ENCODE assay signal across 8 mouse cellular contexts in the genomic region with DNA sequence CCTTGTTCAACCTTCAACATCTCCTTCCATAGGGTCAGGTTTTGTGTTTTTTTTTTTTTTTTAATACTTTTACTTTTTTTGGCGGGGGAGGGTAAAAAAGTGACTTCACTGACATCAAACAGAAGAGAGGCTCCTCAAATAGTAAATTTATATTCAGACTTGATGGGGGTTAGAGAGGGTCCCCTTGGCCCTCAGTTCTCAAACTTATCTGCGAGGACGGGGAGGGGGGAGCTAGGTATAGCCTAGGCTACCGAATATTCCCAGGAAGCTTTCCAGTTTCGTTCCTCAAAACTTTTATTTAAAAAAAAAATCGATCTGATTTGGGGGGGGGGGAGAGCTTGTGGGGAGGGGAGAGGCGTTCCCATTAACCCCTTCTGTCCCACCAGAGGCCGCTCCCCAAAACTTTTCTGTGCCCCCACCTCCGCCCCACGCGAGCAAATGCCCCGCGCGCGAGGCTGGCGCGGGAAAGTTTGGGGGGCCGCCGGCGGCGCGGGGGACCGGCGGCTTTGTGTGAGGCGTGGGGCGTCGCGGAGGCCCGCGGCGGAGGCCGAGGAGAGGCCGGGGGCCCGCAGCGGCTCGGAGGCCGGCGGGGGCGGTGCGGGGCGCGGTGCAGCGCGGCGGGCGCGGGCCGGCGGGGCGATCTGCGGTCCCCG. TPM values are rescaled to one million over a fixed set of nuclear protein-coding genes. Genes with fewer than 3 reads are reported as not detected.
DNase-seq lines count a peak whose midpoint lies in the region; ATAC-seq lines count a peak whose summit lies in the region.

No protein-coding gene starts in this region.

- H3K9ac ChIP-seq in heart, embryonic 14.5 days (ENCODE audit: low read length): peak overlapping the region; percentile 98
- peak overlapping the region; percentile 97 for H3K9ac ChIP-seq in forebrain, embryonic 12.5 days
- peak overlapping the region; percentile 99 for H3K9ac ChIP-seq in limb, embryonic 13.5 days

- WGBS in heart, embryonic 14.5 days: 5% methylated on average over 34 of the region's 52 CpGs
- 2% methylated on average over 38 of the region's 52 CpGs for WGBS in forebrain, embryonic 12.5 days
- under 1% methylated on average over 37 of the region's 52 CpGs for WGBS in limb, embryonic 13.5 days

- H3K36me3 ChIP-seq in heart, embryonic 14.5 days (ENCODE audit: control insufficient read depth, insufficient read depth, low read length): no peaks in the 10 kb centered on the region
- H3K36me3 ChIP-seq in forebrain, embryonic 12.5 days (replicated peaks): no peaks in the 10 kb centered on the region
- H3K36me3 ChIP-seq in limb, embryonic 13.5 days: no peaks in the 10 kb centered on the region

- H3K9me3 ChIP-seq in heart, embryonic 14.5 days (ENCODE audit: control insufficient read depth, low read length): no peaks in the 10 kb centered on the region
- no peaks in the 10 kb centered on the region for H3K9me3 ChIP-seq in forebrain, embryonic 12.5 days
- no peaks in the 10 kb centered on the region for H3K9me3 ChIP-seq in limb, embryonic 13.5 days

- peak overlapping the region in 1 of 2 experiments; percentile 74; a peak in 2 of 4 replicates for H3K27ac ChIP-seq in heart, embryonic 14.5 days (replicated peaks in 1 of 2; ENCODE audit: control insufficient read depth in 1 of 2, insufficient read depth in 1 of 2, low read depth in 2 of 2, low read length in 2 of 2)
- H3K27ac ChIP-seq in forebrain, embryonic 12.5 days: peak overlapping the region; percentile 74; the same call in 1 of the 2 replicates
- peak overlapping the region; percentile 95 for H3K27ac ChIP-seq in limb, embryonic 13.5 days

- peak overlapping the region; percentile 53 to 86 for H3K4me3 ChIP-seq in heart, embryonic 14.5 days (ENCODE audit: control insufficient read depth in 1 of 2, insufficient read depth in 1 of 2, low read depth in 1 of 2, low read length in 2 of 2)
- peak overlapping the region; percentile 84 for H3K4me3 ChIP-seq in forebrain, embryonic 12.5 days (replicated peaks)
- peak overlapping the region; percentile 88 for H3K4me3 ChIP-seq in limb, embryonic 13.5 days

- 0 out of 4 replicates have a peak, but pooled peaks cover 0 to 5% of the 10 kb centered on the region in 2 experiments for H3K4me1 ChIP-seq in heart, embryonic 14.5 days (ENCODE audit: control insufficient read depth in 2 of 2, insufficient read depth in 2 of 2, low read length in 2 of 2)
- 0 out of 2 replicates have a peak, but pooled peaks cover 2% of the 10 kb centered on the region for H3K4me1 ChIP-seq in forebrain, embryonic 12.5 days
- peaks cover 26% of the 10 kb centered on the region for H3K4me1 ChIP-seq in limb, embryonic 13.5 days

- ATAC-seq in heart, embryonic 14.5 days (ENCODE audit: insufficient number of reproducible peaks, insufficient read depth, low FRiP score, low read depth): peak; percentile 47; the same call in 1 of the 2 replicates
- ATAC-seq in forebrain, embryonic 12.5 days (ENCODE audit: low FRiP score): peak; percentile 71
- no peak for ATAC-seq in limb, embryonic 13.5 days (ENCODE audit: low FRiP score, low read depth)

- H3K27me3 ChIP-seq in heart, embryonic 14.5 days (ENCODE audit: control insufficient read depth, insufficient read depth, low read length): no peaks in the 10 kb centered on the region
- H3K27me3 ChIP-seq in forebrain, embryonic 12.5 days: peaks cover 5% of the 10 kb centered on the region; the same call in 1 of the 2 replicates
- no peaks in the 10 kb centered on the region for H3K27me3 ChIP-seq in limb, embryonic 13.5 days

- H3K4me2 ChIP-seq in heart, embryonic 14.5 days (ENCODE audit: low read length): peak overlapping the region; percentile 78
- H3K4me2 ChIP-seq in forebrain, embryonic 12.5 days: peak overlapping the region; percentile 71
- H3K4me2 ChIP-seq in limb, embryonic 13.5 days (replicated peaks): peak overlapping the region; percentile 64

- DNase-seq in heart, adult 11 months: no peak
- DNase-seq in NIH3T3 (ENCODE audit: low read depth): peak; percentile 61
- DNase-seq in retina, postnatal 1 day: peak; percentile 55
- DNase-seq in spleen, adult 18-20 months: no peak
- DNase-seq in layer of hippocampus, postnatal 14 days (ENCODE audit: low spot score in 2 of 2): no peak

RNA-seq across cellular contexts. Expression of a gene that starts 0.4 kb away (rescaled TPM):
- 8.9 and 9.6 TPM in 2 replicates for polyA plus RNA-seq in heart, embryonic 14.5 days (2014; fragmentation: Nextera tagmentation; extraction: Ambion mirVana)
- 32.4 and 34.2 TPM in 2 replicates for polyA plus RNA-seq in forebrain, embryonic 12.5 days (2016; fragmentation: Nextera tagmentation; extraction: Ambion mirVana)
- 39.2 and 44.0 TPM in 2 replicates for polyA plus RNA-seq in limb, embryonic 13.5 days (2015; fragmentation: Nextera tagmentation; extraction: Ambion mirVana)
- total RNA-seq in layer of hippocampus, postnatal 14 days (2021): 1 to 10 TPM; 3.7 to 4.7 TPM

Comparison
In these comparisons a context has a peak if more than half of its experiments do, and no peak if none do; other contexts are left out.
1. DNase-seq: peak in NIH3T3 (single experiment) and retina, postnatal 1 day (single experiment); none in heart, adult 11 months (single experiment), spleen, adult 18-20 months (0 of 2) and layer of hippocampus, postnatal 14 days (0 of 2).
2. Peak in every context shown above with its lines, with median percentiles within 50 percentile points of each other: H3K4me2 ChIP-seq, H3K4me3 ChIP-seq and H3K9ac ChIP-seq.